Mouse (Mus musculus) heart, postnatal 4 days (tissue): ENCODE measurements around the gene Vps53. TPM values are rescaled to one million over a fixed set of nuclear protein-coding genes. Genes with fewer than 3 reads are reported as not detected.
A peak's percentile ranks its signal among the peaks of the same experiment; 100 is the strongest.

ENCODE experiments used
- DNase-seq: peaks from one replicate; pipeline ENCODE4 v3.0.0; 2021
- total RNA-seq, 2 experiments: library from RNA; stranded (reverse); gene quantifications; 2 replicates each; pipeline ENCODE4 v1.2.3; 2021

Gene Vps53
- total RNA-seq, 2 experiments from 2014 or later: 30.8 to 31.4 TPM

- no peak for DNase-seq
These were observed 72.6 kb downstream of the Vps53 start for GRCm38 (mm10) chr11:76106551-76107496.

GRCm38 (mm10) chr11:76101154-76101553, 78.3 kb downstream of the Vps53 start:
- DNase-seq: no peak

GRCm38 (mm10) chr11:76099193-76099975, 80.1 kb downstream of the Vps53 start:
- DNase-seq: peak; percentile 13

GRCm38 (mm10) chr11:76093610-76094009, 85.8 kb downstream of the Vps53 start:
- DNase-seq: no peak

- no peak for DNase-seq
These were observed 89.7 kb downstream of the Vps53 start for GRCm38 (mm10) chr11:76089776-76090175.

GRCm38 (mm10) chr11:76088506-76088905, 90.9 kb downstream of the Vps53 start:
- no peak for DNase-seq

GRCm38 (mm10) chr11:76085898-76086591, 93.4 kb downstream of the Vps53 start:
- DNase-seq: peak; percentile 72

- no peak for DNase-seq
These were observed 94.5 kb downstream of the Vps53 start for GRCm38 (mm10) chr11:76084943-76085342.

GRCm38 (mm10) chr11:76083941-76084367, 95.5 kb downstream of the Vps53 start:
- no peak for DNase-seq

- DNase-seq: peak; percentile 31
These were observed 98.3 kb downstream of the Vps53 start for GRCm38 (mm10) chr11:76081048-76081640.

GRCm38 (mm10) chr11:76080293-76080692, 99.2 kb downstream of the Vps53 start:
- no peak for DNase-seq

- DNase-seq: no peak
These were observed 102.1 kb downstream of the Vps53 start for GRCm38 (mm10) chr11:76077341-76077740.

GRCm38 (mm10) chr11:76074296-76075093, 105.0 kb downstream of the Vps53 start:
- DNase-seq: no peak

- no peak for DNase-seq
These were observed 109.6 kb downstream of the Vps53 start for GRCm38 (mm10) chr11:76069816-76070215.

- no peak for DNase-seq
These were observed 112.8 kb downstream of the Vps53 start for GRCm38 (mm10) chr11:76066563-76067156.

GRCm38 (mm10) chr11:76065521-76066095, 113.8 kb downstream of the Vps53 start:
- no peak for DNase-seq

GRCm38 (mm10) chr11:76064411-76064810, 115.0 kb downstream of the Vps53 start:
- DNase-seq: no peak

- no peak for DNase-seq
These were observed 118.5 kb downstream of the Vps53 start for GRCm38 (mm10) chr11:76060906-76061305.

- no peak for DNase-seq
These were observed 119.5 kb downstream of the Vps53 start for GRCm38 (mm10) chr11:76059971-76060370.

GRCm38 (mm10) chr11:76056487-76056886, 123.0 kb downstream of the Vps53 start:
- DNase-seq: no peak

- no peak for DNase-seq
These were observed 127.0 kb downstream of the Vps53 start for GRCm38 (mm10) chr11:76052496-76052895.
